Mouse (Mus musculus) bone marrow macrophage, adult 2 months (primary cell): ENCODE measurements at regions not wholly inside any gene's neighbourhood (a gene's known extent, or its start where the extent isn't known, plus 50 kb on each side); places are given as distances from the start of the nearest gene placed in this dataset.

ENCODE experiments used
- H3K27ac ChIP-seq: 2 replicates; pipeline ENCODE4 v1.5.1; 2012; ENCODE audit warnings: low read depth, low read length; ENCODE audit not compliant: insufficient read depth
- H3K4me1 ChIP-seq: 2 replicates; pipeline ENCODE4 v1.6.1; 2012; ENCODE audit warnings: low read length; ENCODE audit not compliant: control insufficient read depth, insufficient read depth
- H3K4me3 ChIP-seq: 2 replicates; pipeline ENCODE4 v1.5.1; 2012; ENCODE audit warnings: mild to moderate bottlenecking, low read length, moderate library complexity; ENCODE audit not compliant: insufficient read depth
- CTCF ChIP-seq: IDR thresholded peaks from 2 replicates; pipeline ENCODE4 v1.5.1; 2012; ENCODE audit warnings: low read depth, mild to moderate bottlenecking, low read length, moderate library complexity
- POLR2A ChIP-seq: IDR thresholded peaks from 2 replicates; pipeline ENCODE4 v1.6.1; 2012; ENCODE audit warnings: mild to moderate bottlenecking, low read depth, low read length, borderline replicate concordance

DNA sequence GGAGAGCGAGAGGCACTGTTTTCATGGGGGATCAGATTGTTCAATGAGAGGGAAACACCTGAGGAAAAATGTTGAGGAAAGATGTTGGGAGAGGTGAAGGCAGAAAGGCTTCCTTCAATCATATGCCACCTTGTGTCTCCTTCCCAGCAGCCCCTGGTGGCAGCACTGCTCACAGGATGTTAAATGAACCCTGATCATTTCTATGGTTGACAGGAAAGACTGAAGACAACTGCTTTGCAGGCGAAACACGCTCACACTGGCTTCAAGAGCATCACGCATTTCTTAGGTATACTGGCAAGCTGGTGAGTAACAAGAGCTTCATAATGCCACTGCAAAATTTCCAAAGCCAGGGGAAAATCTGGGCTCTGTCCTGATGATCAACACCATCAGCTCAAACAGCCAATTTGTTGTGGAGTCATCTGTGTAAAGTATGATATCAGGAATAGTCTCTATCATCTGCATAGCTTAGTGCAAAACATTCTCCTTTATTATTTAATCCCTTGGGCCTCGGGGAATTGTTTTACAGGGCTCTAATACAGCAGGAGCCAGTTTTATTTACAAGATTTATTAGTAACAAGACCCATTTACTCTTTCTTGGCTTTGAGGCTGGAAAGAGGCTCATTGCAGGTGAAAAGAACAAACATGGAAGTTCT is 202.3 kb upstream of the Adra1b start:
- TF ChIP-seq CTCF (no peak), POLR2A (no peak)
- Histone ChIP-seq H3K27ac (no peak overlapping the region), H3K4me3 (no peak overlapping the region), H3K4me1 (no peaks in the 10 kb centered on the region)

GRCm38 (mm10) chr11:44103841-44104191 is 202.8 kb upstream of the Adra1b start:
- Histone ChIP-seq H3K4me1 (no peaks in the 10 kb centered on the region), H3K27ac (no peak overlapping the region), H3K4me3 (no peak overlapping the region)
- no peak for TF ChIP-seq POLR2A
- no peak for TF ChIP-seq CTCF

DNA sequence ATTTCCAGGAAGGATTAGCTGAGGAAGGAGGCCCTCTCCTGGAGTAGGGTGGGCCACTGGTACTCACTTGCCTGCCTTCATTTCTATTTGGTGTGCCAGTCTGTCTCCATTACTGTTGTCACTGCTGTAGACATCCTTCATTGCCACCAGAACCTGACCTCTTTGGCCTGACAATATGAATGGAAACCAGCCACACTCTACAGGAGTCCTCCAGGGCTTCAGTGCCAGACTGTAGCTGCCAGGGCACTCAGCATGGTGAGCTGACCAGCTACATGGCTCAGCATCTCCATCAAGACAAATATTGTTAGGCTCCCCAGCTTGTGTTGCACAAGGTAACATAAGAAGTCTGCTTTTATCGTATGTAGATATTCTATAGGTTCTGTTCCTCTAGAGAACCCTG is 205.2 kb upstream of the Adra1b start:
- Histone ChIP-seq H3K27ac (no peak overlapping the region), H3K4me3 (no peak overlapping the region), H3K4me1 (no peaks in the 10 kb centered on the region)
- TF ChIP-seq POLR2A (no peak), CTCF (no peak)

DNA sequence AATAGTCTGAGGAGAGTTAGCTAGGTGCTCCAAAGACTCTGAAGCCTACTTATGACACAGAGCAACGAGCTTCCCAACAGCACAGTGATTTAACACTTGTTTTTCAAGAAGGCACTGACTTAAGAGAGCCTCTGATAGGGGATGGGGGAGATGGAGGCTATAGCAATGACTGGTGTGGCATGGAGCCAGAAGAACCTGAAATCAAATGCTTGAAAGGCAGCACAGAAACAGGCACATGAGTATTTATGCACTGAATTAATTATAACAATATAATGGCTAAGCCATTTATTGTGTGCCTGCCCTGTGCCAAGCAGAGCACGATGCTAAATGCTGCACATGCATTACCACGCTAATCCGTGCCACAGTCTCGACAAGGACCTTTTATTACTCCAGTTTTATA is 210.5 kb upstream of the Adra1b start:
- no peak overlapping the region for H3K27ac ChIP-seq
- H3K4me3 ChIP-seq = no peak overlapping the region
- no peak for TF ChIP-seq CTCF
- TF ChIP-seq POLR2A = no peak
- H3K4me1 ChIP-seq = no peaks in the 10 kb centered on the region

GRCm38 (mm10) chr11:44127088-44127487 is 226.1 kb upstream of the Adra1b start:
- TF ChIP-seq POLR2A (no peak), CTCF (no peak)
- Histone ChIP-seq H3K4me3 (no peak overlapping the region), H3K4me1 (no peaks in the 10 kb centered on the region), H3K27ac (no peak overlapping the region)

- TF ChIP-seq CTCF = no peak
- no peak for TF ChIP-seq POLR2A
- no peak overlapping the region for H3K4me3 ChIP-seq
- H3K4me1 ChIP-seq = no peaks in the 10 kb centered on the region
- H3K27ac ChIP-seq = no peak overlapping the region
Observed at GRCm38 (mm10) chr11:44128481-44128880, 227.5 kb upstream of the Adra1b start.

DNA sequence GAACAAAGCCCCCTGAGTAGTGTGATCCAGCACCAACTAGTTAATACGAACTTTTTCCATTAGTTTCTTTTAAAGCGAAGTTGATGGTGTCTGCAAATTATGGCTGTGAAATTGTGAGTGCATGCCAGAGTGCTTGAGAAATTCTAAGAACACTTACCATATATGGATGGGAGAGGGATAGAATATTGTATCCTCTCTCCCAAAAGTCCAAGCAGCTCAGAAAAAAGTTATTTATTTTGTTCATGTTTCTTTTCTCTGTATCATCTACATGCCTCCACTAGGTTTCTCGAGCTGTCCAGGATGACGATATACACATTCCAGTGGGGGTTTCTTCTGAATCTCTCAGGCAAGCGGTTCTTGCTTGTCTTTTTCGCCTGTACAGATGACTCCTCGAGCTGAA is 232.2 kb upstream of the Adra1b start:
- Histone ChIP-seq H3K4me1 (no peaks in the 10 kb centered on the region), H3K4me3 (no peak overlapping the region), H3K27ac (no peak overlapping the region)
- TF ChIP-seq CTCF (no peak), POLR2A (no peak)

- TF ChIP-seq CTCF = no peak
- no peak for TF ChIP-seq POLR2A
- Histone ChIP-seq H3K4me1 (no peaks in the 10 kb centered on the region), H3K4me3 (no peak overlapping the region), H3K27ac (no peak overlapping the region)
Observed at GRCm38 (mm10) chr11:44136024-44136423, 235.0 kb upstream of the Adra1b start.

- Histone ChIP-seq H3K27ac (no peak overlapping the region), H3K4me3 (no peak overlapping the region), H3K4me1 (no peaks in the 10 kb centered on the region)
- TF ChIP-seq POLR2A (no peak), CTCF (no peak)
Observed at GRCm38 (mm10) chr11:44142996-44143395, 242.0 kb upstream of the Adra1b start.

DNA sequence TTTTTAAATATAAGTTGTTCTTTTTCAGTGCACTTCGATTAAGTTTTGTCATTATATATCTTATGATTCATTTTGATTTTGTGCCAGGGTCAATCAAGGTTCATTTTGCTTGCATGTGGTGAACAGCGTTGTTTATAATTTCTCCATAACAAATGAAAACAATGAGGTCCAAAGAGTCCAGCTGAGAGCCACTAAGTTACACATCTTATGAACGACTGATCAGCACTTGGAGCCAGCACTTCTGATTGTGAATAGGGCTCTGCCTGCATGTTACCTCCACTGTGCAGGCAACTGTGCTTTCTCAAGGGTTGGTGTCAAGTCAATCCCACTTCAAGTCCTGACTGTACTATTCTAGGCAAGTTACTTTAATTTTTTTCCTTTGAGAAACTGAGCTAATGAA is 243.5 kb upstream of the Adra1b start:
- Histone ChIP-seq H3K4me3 (no peak overlapping the region), H3K27ac (no peak overlapping the region), H3K4me1 (no peaks in the 10 kb centered on the region)
- no peak for TF ChIP-seq POLR2A
- TF ChIP-seq CTCF = no peak

DNA sequence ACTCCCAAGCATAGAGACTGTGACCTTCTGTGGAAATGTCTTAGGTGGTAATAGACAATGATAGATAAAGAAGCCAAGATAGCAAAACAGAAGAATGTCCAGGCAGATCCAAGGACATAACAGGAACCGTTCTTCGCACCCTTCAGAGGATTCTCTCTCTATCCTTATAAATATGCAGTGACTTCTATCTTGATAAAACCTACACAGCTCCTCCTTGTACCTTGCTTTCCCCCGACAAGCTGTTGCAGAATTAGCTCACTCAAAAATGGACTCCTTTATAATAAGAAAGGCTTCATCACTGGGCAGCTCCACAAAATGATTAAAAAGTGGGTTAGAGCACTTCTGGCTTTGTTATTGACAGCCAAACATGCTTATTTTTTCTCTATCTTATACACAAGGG is 245.4 kb upstream of the Adra1b start:
- TF ChIP-seq POLR2A (no peak), CTCF (no peak)
- Histone ChIP-seq H3K4me3 (no peak overlapping the region), H3K4me1 (no peaks in the 10 kb centered on the region), H3K27ac (no peak overlapping the region)
